Mouse (Mus musculus) MEL (cell line): Measurements from ENCODE around the gene Umad1. TPM values are rescaled to one million over a fixed set of nuclear protein-coding genes. Genes with fewer than 3 reads are reported as not detected.
"Not testable (repeated sequence)": the region's sequence is repeated elsewhere in the genome, so short reads cannot be mapped to it uniquely, and the experiment has no call there.

Experiments
- DNase-seq: peaks from one replicate; pipeline ENCODE4 v3.0.0; 2011; ENCODE audit warnings: low read depth, low spot score
- H3K27ac ChIP-seq: 2 replicates; pipeline ENCODE4 v1.5.1; 2012; ENCODE audit warnings: low read depth, mild to moderate bottlenecking, control low read depth, low read length, moderate library complexity; ENCODE audit not compliant: control insufficient read depth
- H3K27me3 ChIP-seq, 2 experiments: fragments of 150-350 bp in 1 of 2; sonication (generic) in 1 of 2; 2 replicates each; pipeline ENCODE4 v1.6.1; 2012; ENCODE audit warnings: low read length in 2 of 2, mild to moderate bottlenecking in 2 of 2, improper control_type of control experiment in 1 of 2, moderate library complexity in 1 of 2; ENCODE audit not compliant: insufficient read depth in 2 of 2, control insufficient read depth in 1 of 2
- H3K36me3 ChIP-seq, 2 experiments: 2 replicates each; pipeline ENCODE4 v1.6.1; 2012 to 2014; ENCODE audit warnings: low read length in 2 of 2, improper control_type of control experiment in 1 of 2, inconsistent platforms in 1 of 2, mild to moderate bottlenecking in 1 of 2; ENCODE audit not compliant: insufficient read depth in 2 of 2, control insufficient read depth in 1 of 2
- H3K4me1 ChIP-seq, 2 experiments: fragments of 150-350 bp in 1 of 2; sonication (generic) in 1 of 2; 2 replicates each; pipeline ENCODE4 v1.6.1; 2012; ENCODE audit warnings: low read length in 2 of 2, improper control_type of control experiment in 1 of 2, mild to moderate bottlenecking in 1 of 2; ENCODE audit not compliant: insufficient read depth in 2 of 2, control insufficient read depth in 1 of 2
- H3K4me3 ChIP-seq, 2 experiments: fragments of 150-350 bp in 1 of 2; sonication (generic) in 1 of 2; 2 replicates each; pipeline ENCODE4 v1.5.1; 2012; ENCODE audit warnings: low read depth in 2 of 2, low read length in 2 of 2, mild to moderate bottlenecking in 2 of 2, moderate library complexity in 2 of 2, control low read depth in 1 of 2, improper control_type of control experiment in 1 of 2; ENCODE audit not compliant: control insufficient read depth in 1 of 2, insufficient read depth in 1 of 2
- H3K79me2 ChIP-seq: 2 replicates; pipeline ENCODE4 v1.6.1; 2012; ENCODE audit warnings: mild to moderate bottlenecking, low read length, moderate library complexity; ENCODE audit not compliant: control insufficient read depth, poor library complexity, insufficient read depth
- H3K9ac ChIP-seq: 2 replicates; pipeline ENCODE4 v1.6.1; 2012; ENCODE audit warnings: low read depth, mild to moderate bottlenecking, control low read depth, low read length, moderate library complexity; ENCODE audit not compliant: control insufficient read depth, poor library complexity, severe bottlenecking
- H3K9me3 ChIP-seq: fragments of 150-350 bp; sonication (generic); replicated peaks from 2 replicates; pipeline ENCODE4 v1.6.1; 2012; ENCODE audit warnings: mild to moderate bottlenecking, low read length, improper control_type of control experiment, moderate library complexity; ENCODE audit not compliant: insufficient read depth
- CHD2 ChIP-seq: IDR thresholded peaks from 2 replicates; pipeline ENCODE4 v1.6.1; 2011; ENCODE audit warnings: low read length, improper control_type of control experiment
- E2F4 ChIP-seq: IDR thresholded peaks from 2 replicates; pipeline ENCODE4 v1.6.1; 2011; ENCODE audit warnings: low read depth, low read length, improper control_type of control experiment, borderline replicate concordance
- MAZ ChIP-seq: IDR thresholded peaks from 2 replicates; pipeline ENCODE4 v1.6.1; 2012; ENCODE audit warnings: low read depth, mild to moderate bottlenecking, inconsistent platforms, low read length, improper control_type of control experiment
- MXI1 ChIP-seq: IDR thresholded peaks from 2 replicates; pipeline ENCODE4 v1.6.1; 2011; ENCODE audit warnings: mild to moderate bottlenecking, low read depth, low read length, improper control_type of control experiment
- MYB ChIP-seq: IDR thresholded peaks from 2 replicates; pipeline ENCODE4 v1.6.1; 2011; ENCODE audit warnings: mild to moderate bottlenecking, low read depth, low read length, improper control_type of control experiment
- NRF1 ChIP-seq: IDR thresholded peaks from 2 replicates; pipeline ENCODE4 v1.6.1; 2014; ENCODE audit warnings: low read depth, mild to moderate bottlenecking, inconsistent platforms, low read length, improper control_type of control experiment, moderate library complexity; ENCODE audit not compliant: poor library complexity, insufficient read depth, severe bottlenecking
- POLR2A ChIP-seq, 2 experiments: IDR thresholded peaks; 2 replicates each; pipeline ENCODE4 v1.6.1; 2011 to 2012; ENCODE audit warnings: low read length in 2 of 2, mild to moderate bottlenecking in 2 of 2, control low read depth in 1 of 2, improper control_type of control experiment in 1 of 2, low read depth in 1 of 2, moderate library complexity in 1 of 2; ENCODE audit not compliant: control insufficient read depth in 1 of 2, insufficient read depth in 1 of 2, poor library complexity in 1 of 2
- POLR2AphosphoS5 ChIP-seq: IDR thresholded peaks from 2 replicates; pipeline ENCODE4 v1.6.1; 2012; ENCODE audit warnings: low read depth, borderline replicate concordance, mild to moderate bottlenecking, inconsistent platforms, low read length, moderate library complexity, mixed read lengths
- SMC3 ChIP-seq: IDR thresholded peaks from 2 replicates; pipeline ENCODE4 v1.6.1; 2011; ENCODE audit warnings: low read depth, low read length, improper control_type of control experiment
- TAL1 ChIP-seq: IDR thresholded peaks from 2 replicates; pipeline ENCODE4 v1.6.1; 2012; ENCODE audit warnings: mild to moderate bottlenecking, inconsistent platforms, low read length, moderate library complexity, mixed read lengths
- TCF12 ChIP-seq: IDR thresholded peaks from 2 replicates; pipeline ENCODE4 v1.6.1; 2014; ENCODE audit warnings: low read depth, mild to moderate bottlenecking, inconsistent platforms, low read length, improper control_type of control experiment, moderate library complexity
- USF1 ChIP-seq: IDR thresholded peaks from 2 replicates; pipeline ENCODE4 v1.6.1; 2014; ENCODE audit warnings: low read depth, mild to moderate bottlenecking, inconsistent platforms, low read length, improper control_type of control experiment, moderate library complexity
- ZMIZ1 ChIP-seq: IDR thresholded peaks from 2 replicates; pipeline ENCODE4 v1.6.1; 2012; ENCODE audit warnings: low read depth, mild to moderate bottlenecking, inconsistent platforms, low read length, improper control_type of control experiment, moderate library complexity
- polyA plus RNA-seq, 2 experiments: library from polyadenylated mRNA; stranded (reverse) in 1 of 2; unstranded in 1 of 2; fragments of >175 nt in 1 of 2; fragments of >200 nt in 1 of 2; gene quantifications; 2 replicates each; pipeline versions ENCODE4 v1.2.1 to v1.2.4; 2012; ENCODE audit warnings: low replicate concordance in 2 of 2, low read depth in 1 of 2; ENCODE audit not compliant: insufficient read length in 2 of 2, insufficient read depth in 1 of 2, missing spikeins in 1 of 2
- total RNA-seq: library from RNA; depleted of rRNA; stranded (reverse); fragments of 300-350 nt; gene quantifications from 2 replicates; pipeline ENCODE4 v1.2.3, GENCODE M21; 2012

Umad1 gene
- total and polyA plus RNA-seq, 3 experiments: 5.3 to 9.7 TPM; not detected in 1

DNA sequence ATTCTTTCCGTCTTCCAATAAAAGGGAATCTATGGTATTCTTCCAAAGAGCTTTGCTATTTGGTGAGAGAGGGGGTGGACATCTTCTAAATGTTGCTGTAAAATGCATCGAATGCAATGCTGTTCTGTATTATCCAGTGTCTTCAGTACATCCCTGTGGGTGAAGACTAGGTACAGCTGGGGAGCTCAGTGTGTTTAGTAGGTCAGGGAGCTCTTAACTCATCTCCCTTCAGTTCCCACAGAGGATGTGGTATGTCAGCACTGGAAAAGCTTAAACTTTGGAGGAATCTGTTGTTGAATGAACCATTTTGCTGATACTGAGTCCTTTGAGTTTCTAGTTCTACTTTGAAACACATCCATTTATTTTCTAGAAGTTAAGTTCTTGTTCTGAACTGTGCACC, 53.5 kb downstream of the Umad1 start:
- Histone ChIP-seq H3K9ac (no peak overlapping the region), H3K36me3 (no peaks in the 10 kb centered on the region), H3K27me3 (no peaks in the 10 kb centered on the region), H3K4me3 (no peak overlapping the region), H3K27ac (no peak overlapping the region), H3K9me3 (no peaks in the 10 kb centered on the region), H3K4me1 (no peaks in the 10 kb centered on the region), H3K79me2 (no peaks in the 10 kb centered on the region)
- no peak for TF ChIP-seq USF1
- no peak for TF ChIP-seq CHD2
- no peak for TF ChIP-seq NRF1
- TF ChIP-seq E2F4: no peak
- DNase-seq: no peak

DNA sequence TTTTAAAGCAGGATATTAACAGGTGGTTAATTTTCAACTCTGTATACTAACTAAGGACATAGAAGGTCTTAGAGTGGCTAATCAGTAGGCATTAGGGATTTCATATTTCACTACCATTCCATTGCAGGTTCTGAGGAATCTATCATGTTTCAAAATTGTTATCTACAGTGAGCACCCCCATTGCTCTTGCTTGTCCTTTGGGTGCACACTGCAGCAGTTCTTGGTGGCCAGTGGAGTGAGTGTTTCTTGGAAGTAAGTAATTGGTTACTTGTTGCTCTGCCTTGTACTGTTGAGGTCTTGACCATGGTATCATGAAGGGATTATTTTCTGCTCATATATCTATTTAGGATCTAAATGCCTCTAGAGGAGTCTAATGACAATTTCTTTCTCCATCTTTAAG, 57.1 kb downstream of the Umad1 start:
- Histone ChIP-seq H3K9me3 (no peaks in the 10 kb centered on the region), H3K4me1 (no peaks in the 10 kb centered on the region), H3K27me3 (no peaks in the 10 kb centered on the region), H3K4me3 (no peak overlapping the region), H3K27ac (no peak overlapping the region), H3K9ac (no peak overlapping the region), H3K79me2 (no peaks in the 10 kb centered on the region), H3K36me3 (no peaks in the 10 kb centered on the region)
- peak; percentile 10 for DNase-seq
- TF ChIP-seq MXI1 (no peak), TAL1 (peak; percentile 29; the same call in 1 of the 2 replicates), MAZ (no peak), POLR2AphosphoS5 (no peak), SMC3 (no peak), POLR2A (IDR thresholded peaks at IDR 0.05; ENCODE audit: control insufficient read depth in 1 of 2, insufficient read depth in 1 of 2, low read depth in 1 of 2, low read length in 2 of 2, poor library complexity in 1 of 2) (no peak), TCF12 (no peak)

- no peaks in the 10 kb centered on the region for H3K4me1 ChIP-seq
- no peaks in the 10 kb centered on the region for H3K27me3 ChIP-seq
- no peaks in the 10 kb centered on the region for H3K9me3 ChIP-seq
- DNase-seq: no peak
- no peak overlapping the region for H3K4me3 ChIP-seq
- TF ChIP-seq ZMIZ1 (no peak), MYB (no peak)
- no peak overlapping the region for H3K27ac ChIP-seq
- H3K36me3 ChIP-seq: no peaks in the 10 kb centered on the region
- no peak overlapping the region for H3K9ac ChIP-seq
- H3K79me2 ChIP-seq: no peaks in the 10 kb centered on the region
Measured at GRCm38 (mm10) chr6:8319591-8319990, 60.5 kb downstream of the Umad1 start.

DNA sequence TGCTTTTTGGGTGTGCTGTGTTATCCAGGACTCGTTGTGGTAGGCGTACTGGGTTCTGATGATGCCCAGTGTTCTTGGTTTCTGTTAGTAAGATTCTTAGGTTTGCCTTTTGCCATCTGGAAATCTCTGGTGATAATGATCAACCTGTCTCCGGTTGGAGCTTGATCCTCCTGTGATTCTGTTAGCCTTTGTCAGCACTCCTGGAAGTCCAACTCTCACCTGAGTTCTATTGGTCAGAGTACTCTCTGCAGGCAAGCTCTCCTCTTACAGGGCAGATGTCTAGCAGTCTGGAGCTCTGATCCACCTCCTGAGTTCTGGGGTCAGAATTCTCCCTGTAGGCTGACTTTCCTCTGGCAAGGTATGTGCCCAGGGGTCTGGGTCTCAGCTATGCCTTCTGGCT, 72.4 kb downstream of the Umad1 start:
- not testable (repeated sequence) for H3K79me2 ChIP-seq, H3K4me1 ChIP-seq, H3K27ac ChIP-seq, H3K4me3 ChIP-seq, H3K9ac ChIP-seq, H3K36me3 ChIP-seq, H3K27me3 ChIP-seq, DNase-seq, H3K9me3 ChIP-seq
